Mouse (Mus musculus) stomach, embryonic 16.5 days (tissue): ENCODE measurements around the gene Dbx1. TPM values are rescaled to one million over a fixed set of nuclear protein-coding genes. Genes with fewer than 3 reads are reported as not detected.

ENCODE experiments used
- ATAC-seq: fragments of 200-750 bp; cut with Nextera tagmentation; 2 replicates; pipeline ENCODE4 v1.8.0; 2017; ENCODE audit warnings: moderate number of reproducible peaks, moderate TSS enrichment; ENCODE audit not compliant: insufficient read depth, low FRiP score
- H3K27ac ChIP-seq: fragments of 300-500 bp; sonication (generic); 2 replicates; pipeline ENCODE4 v1.5.1; 2014; ENCODE audit warnings: low read length
- H3K27me3 ChIP-seq: fragments of 300-500 bp; sonication (generic); 2 replicates; pipeline ENCODE4 v1.6.1; 2014; ENCODE audit warnings: low read length, control low read depth, mixed read lengths; ENCODE audit not compliant: control insufficient read depth, insufficient read depth
- H3K36me3 ChIP-seq: fragments of 300-500 bp; sonication (generic); 2 replicates; pipeline ENCODE4 v1.6.1; 2014; ENCODE audit warnings: low read length; ENCODE audit not compliant: control insufficient read depth, insufficient read depth
- H3K4me1 ChIP-seq: fragments of 300-500 bp; sonication (generic); 2 replicates; pipeline ENCODE4 v1.6.1; 2014; ENCODE audit warnings: low read length, control low read depth, mixed read lengths; ENCODE audit not compliant: control insufficient read depth, insufficient read depth
- H3K4me2 ChIP-seq: fragments of 300-500 bp; sonication (generic); 2 replicates; pipeline ENCODE4 v1.6.1; 2014; ENCODE audit warnings: low read depth, low read length, mixed read lengths
- H3K4me3 ChIP-seq: fragments of 300-500 bp; sonication (generic); replicated peaks from 2 replicates; pipeline ENCODE4 v1.5.1; 2014; ENCODE audit warnings: mild to moderate bottlenecking, low read length
- H3K9ac ChIP-seq: fragments of 300-500 bp; sonication (generic); 2 replicates; pipeline ENCODE4 v1.6.1; 2014; ENCODE audit warnings: low read length
- H3K9me3 ChIP-seq: fragments of 300-500 bp; sonication (generic); replicated peaks from 2 replicates; pipeline ENCODE4 v1.6.1; 2016; ENCODE audit warnings: low read length, control low read depth; ENCODE audit not compliant: control insufficient read depth
- WGBS: fragments of 180-500 bp; shearing (Covaris S2); extraction: QIAGEN DNeasy Blood & Tissue Kit; methylation state at CpG from one replicate; pipeline ENCODE4 v1.1.7; 2014; 5-methylcytosine and 5-hydroxymethylcytosine counted together
- polyA plus RNA-seq: library from polyadenylated mRNA; unstranded; fragments of >200 nt; fragmentation: Nextera tagmentation; extraction: Ambion mirVana; gene quantifications from 2 replicates; pipeline ENCODE4 v1.2.1, GENCODE M21; 2015

Dbx1 gene
- polyA plus RNA-seq, 1 experiment from 2014 or later: 0.28 TPM

- no peak overlapping the region for H3K27ac ChIP-seq
- H3K9me3 ChIP-seq: no peaks in the 10 kb centered on the region
- H3K4me2 ChIP-seq: no peak overlapping the region
- H3K27me3 ChIP-seq: no peaks in the 10 kb centered on the region
- WGBS: 85% methylated on average over 2 of the region's 2 CpGs
- H3K4me3 ChIP-seq: no peak overlapping the region
- H3K9ac ChIP-seq: no peak overlapping the region
- peaks cover 13% of the 10 kb centered on the region for H3K36me3 ChIP-seq
- ATAC-seq: no peak
- no peaks in the 10 kb centered on the region for H3K4me1 ChIP-seq
Observed at GRCm38 (mm10) chr7:49581951-49582350, 54.7 kb downstream of the Dbx1 start.

Other genes starting within 250 kb of the Dbx1 start
- 24.8 and 25.3 TPM in 2 replicates for gene Htatip2, start 122.3 kb upstream of the Dbx1 start, polyA plus RNA-seq
- gene Prmt3, start 141.5 kb upstream of the Dbx1 start, polyA plus RNA-seq: 40.1 and 42.0 TPM in 2 replicates